Mouse (Mus musculus) myocyte (in vitro differentiated cells): ENCODE data around the gene Dynlt1b.
"Not testable (repeated sequence)": the region's sequence is repeated elsewhere in the genome, so short reads cannot be mapped to it uniquely, and the experiment has no call there.

Experiments used
- MAX ChIP-seq: IDR thresholded peaks from one replicate; pipeline ENCODE4 v1.6.1; 2011; ENCODE audit warnings: low read depth, mild to moderate bottlenecking, control low read depth
- MYOD1 ChIP-seq, 3 experiments: IDR thresholded peaks; one replicate each; pipeline ENCODE4 v1.6.1; 2011; ENCODE audit warnings: control low read depth in 2 of 3, low read depth in 2 of 3, mild to moderate bottlenecking in 2 of 3, moderate library complexity in 1 of 3; ENCODE audit not compliant: insufficient read length in 2 of 3, control insufficient read depth in 1 of 3
- MYOG ChIP-seq, 3 experiments: IDR thresholded peaks; one replicate each; pipeline ENCODE4 v1.6.1; 2011; ENCODE audit warnings: control low read depth in 2 of 3, low read depth in 2 of 3, mild to moderate bottlenecking in 2 of 3; ENCODE audit not compliant: insufficient read length in 2 of 3, control insufficient read depth in 1 of 3, insufficient read depth in 1 of 3
- POLR2A ChIP-seq: IDR thresholded peaks from one replicate; pipeline ENCODE4 v1.6.1; 2011; ENCODE audit warnings: low read depth, mild to moderate bottlenecking, control low read depth, moderate library complexity; ENCODE audit not compliant: insufficient read length
- REST ChIP-seq: IDR thresholded peaks from one replicate; pipeline ENCODE4 v1.6.1; 2011; ENCODE audit warnings: mild to moderate bottlenecking, control low read depth, moderate library complexity; ENCODE audit not compliant: insufficient read depth, insufficient read length
- SRF ChIP-seq: IDR thresholded peaks from one replicate; pipeline ENCODE4 v1.6.1; 2011; ENCODE audit warnings: low read depth; ENCODE audit not compliant: control insufficient read depth, insufficient read length
- TCF12 ChIP-seq: IDR thresholded peaks from one replicate; pipeline ENCODE4 v1.6.1; 2011; ENCODE audit warnings: mild to moderate bottlenecking, control low read depth; ENCODE audit not compliant: poor library complexity, insufficient read depth, severe bottlenecking
- USF1 ChIP-seq: IDR thresholded peaks from one replicate; pipeline ENCODE4 v1.6.1; 2011; ENCODE audit warnings: low read depth, mild to moderate bottlenecking, control low read depth, moderate library complexity

GRCm38 (mm10) chr17:6390731-6391130, 39.2 kb upstream of the Dynlt1b start:
- not testable (repeated sequence) for TF ChIP-seq MYOD1 (IDR thresholded peaks at IDR 0.05; ENCODE audit: control insufficient read depth in 1 of 3, insufficient read length in 2 of 3, low read depth in 2 of 3); POLR2A; TCF12; REST; MYOG (IDR thresholded peaks at IDR 0.05; ENCODE audit: control insufficient read depth in 1 of 3, insufficient read depth in 1 of 3, insufficient read length in 2 of 3, low read depth in 2 of 3); SRF; USF1; MAX
